Comparison of ENCODE assay signal across 11 mouse cellular contexts in the genomic region with DNA sequence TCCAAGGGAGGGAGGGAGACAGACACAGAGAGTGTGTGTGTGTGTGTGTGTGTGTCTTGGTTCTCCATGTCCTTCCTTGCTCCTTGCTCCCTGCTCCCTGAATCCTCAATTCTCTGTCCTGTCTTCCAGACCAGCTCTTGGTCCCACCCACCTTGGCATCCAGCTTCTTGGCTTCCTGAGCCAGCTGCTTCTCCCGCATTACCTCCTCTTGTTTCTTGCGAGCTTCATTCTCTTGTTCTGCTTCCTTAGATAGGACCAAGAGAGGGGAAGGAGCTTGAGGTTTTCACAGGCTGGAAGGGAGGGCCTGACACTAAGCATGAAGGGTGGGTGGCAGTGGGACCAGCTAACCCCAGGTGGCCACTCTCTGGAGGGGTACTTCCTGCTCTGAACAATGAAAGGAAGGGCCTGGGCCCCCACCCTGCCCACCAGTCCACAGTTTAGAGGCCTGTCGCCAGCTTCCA. TPM values are rescaled to one million over a fixed set of nuclear protein-coding genes. Genes with fewer than 3 reads are reported as not detected.
DNase-seq lines count a peak whose midpoint lies in the region; ATAC-seq and TF ChIP-seq lines count a peak whose summit lies in the region.
"Had no signal": no experiment of that assay in that cellular context is flagged by ENCODE, and none has a peak within 500 bp of the region (broad histone marks: within the 10 kb centered on the region; RNA-seq: fewer than 3 reads in every experiment).

No protein-coding gene starts in this region.

- no peak for TF ChIP-seq CTCF in cerebellum, adult 2 months (IDR thresholded peaks at IDR 0.05; ENCODE audit: borderline replicate concordance, insufficient read depth, low read depth, low read length)
- TF ChIP-seq CTCF in lung, adult 2 months (IDR thresholded peaks at IDR 0.05; ENCODE audit: insufficient read depth, low read length) = no peak
- no peak for TF ChIP-seq CTCF in stomach, postnatal 0 days (IDR thresholded peaks at IDR 0.05; ENCODE audit: low read depth)
- TF ChIP-seq CTCF in thymus, adult 2 months (IDR thresholded peaks at IDR 0.05; ENCODE audit: borderline replicate concordance, control insufficient read depth, extremely low read depth, insufficient read depth, low read length, poor library complexity) = no peak

- H3K4me2 ChIP-seq in stomach, postnatal 0 days (replicated peaks; ENCODE audit: low read depth) = no peak overlapping the region
- H3K4me2 ChIP-seq: midbrain, embryonic 11.5 days had no signal

- H3K4me3 ChIP-seq in cerebellum, adult 2 months (replicated peaks; ENCODE audit: insufficient read depth, low read depth, low read length) = no peak overlapping the region
- H3K4me3 ChIP-seq in lung, adult 2 months (replicated peaks; ENCODE audit: extremely low read depth, low read depth, low read length) = no peak overlapping the region
- no peak overlapping the region for H3K4me3 ChIP-seq in stomach, postnatal 0 days (ENCODE audit: low read depth, low read length)
- no peak overlapping the region for H3K4me3 ChIP-seq in thymus, adult 2 months (ENCODE audit: control insufficient read depth, insufficient read depth, low read length)

- TF ChIP-seq EP300 in stomach, postnatal 0 days (optimal IDR thresholded peaks at IDR 0.05) = no peak

- H3K4me1 ChIP-seq in cerebellum, adult 2 months (ENCODE audit: control insufficient read depth, insufficient read depth, low read length) = peaks cover 30% of the 10 kb centered on the region
- H3K4me1 ChIP-seq in lung, adult 2 months (ENCODE audit: control insufficient read depth, insufficient read depth, low read length) = peaks cover 38% of the 10 kb centered on the region
- H3K4me1 ChIP-seq in stomach, postnatal 0 days (replicated peaks; ENCODE audit: control insufficient read depth, insufficient read depth) = no peaks in the 10 kb centered on the region
- H3K4me1 ChIP-seq in thymus, adult 2 months (replicated peaks; ENCODE audit: control insufficient read depth, insufficient read depth, low read length) = no peaks in the 10 kb centered on the region

- no peak overlapping the region for H3K9ac ChIP-seq in stomach, postnatal 0 days (ENCODE audit: low read length)

- H3K9me3 ChIP-seq in stomach, postnatal 0 days (ENCODE audit: control insufficient read depth, low read length) = no peaks in the 10 kb centered on the region

- DNase-seq in cerebellum, adult 2 months = no peak
- no peak for DNase-seq in cerebellum, adult 9-11 months
- peak; percentile 44 to 57 for DNase-seq in lung, adult 18-20 months
- no peak for DNase-seq in lung, adult 2 months
- peak; percentile 69 for DNase-seq in kidney, postnatal 14 days
- DNase-seq in stomach, postnatal 0 days (ENCODE audit: low spot score) = no peak
- no peak for DNase-seq in natural killer cell, adult 2 months (ENCODE audit: low spot score in 2 of 2)
- DNase-seq in thymus, adult 2 months = no peak
- DNase-seq: embryo, embryonic 11 days; right cerebral cortex, postnatal 14 days had no signal

- peaks cover 38% of the 10 kb centered on the region for H3K36me3 ChIP-seq in stomach, postnatal 0 days (ENCODE audit: control insufficient read depth, insufficient read depth, low read length)
- peaks cover 43% of the 10 kb centered on the region for H3K36me3 ChIP-seq in thymus, adult 2 months (ENCODE audit: control insufficient read depth, insufficient read depth, low read length)

- no peak for TF ChIP-seq POLR2A in cerebellum, adult 2 months (IDR thresholded peaks at IDR 0.05; ENCODE audit: borderline replicate concordance, insufficient read depth, low read length)
- no peak for TF ChIP-seq POLR2A in lung, adult 2 months (IDR thresholded peaks at IDR 0.05; ENCODE audit: borderline replicate concordance, extremely low read depth, low read depth, low read length)
- no peak for TF ChIP-seq POLR2A in thymus, adult 2 months (IDR thresholded peaks at IDR 0.05; ENCODE audit: control insufficient read depth, extremely low read depth, insufficient read depth, low read length, poor library complexity)

- peak overlapping the region; percentile 91 for H3K27ac ChIP-seq in cerebellum, adult 2 months (ENCODE audit: insufficient read depth, low read length)
- H3K27ac ChIP-seq in stomach, postnatal 0 days (replicated peaks) = peak overlapping the region; percentile 61
- H3K27ac ChIP-seq in thymus, adult 2 months (ENCODE audit: control insufficient read depth, insufficient read depth, low read length) = no peak overlapping the region

- no peak for ATAC-seq in stomach, postnatal 0 days (ENCODE audit: low FRiP score, low TSS enrichment)

- 34% methylated on average over 3 of the region's 3 CpGs for WGBS in cerebellum, adult 2 months
- 36% methylated on average over 3 of the region's 3 CpGs for WGBS in lung, adult 2 months
- WGBS in stomach, postnatal 0 days = 45% methylated on average over 3 of the region's 3 CpGs
- WGBS in thymus, adult 2 months = 89% methylated on average over 3 of the region's 3 CpGs

- H3K27me3 ChIP-seq in cerebellum, adult 2 months (ENCODE audit: control insufficient read depth, insufficient read depth, low read length) = no peaks in the 10 kb centered on the region
- H3K27me3 ChIP-seq in stomach, postnatal 0 days (ENCODE audit: control insufficient read depth, insufficient read depth, low read length) = no peaks in the 10 kb centered on the region
- H3K27me3 ChIP-seq in thymus, adult 2 months (ENCODE audit: control insufficient read depth, insufficient read depth, low read length) = no peaks in the 10 kb centered on the region

RNA-seq across cellular contexts. Expression of gene Fam186b, which starts 23.8 kb away (rescaled TPM):
- polyA plus RNA-seq in cerebellum, adult 2 months (2012; rRNA removed) = 1.1 and 1.9 TPM in 2 replicates
- 0.05 TPM in 1 of 2 replicates, not detected in the other for polyA plus RNA-seq in lung, adult 2 months (2012; rRNA removed)
- 0.28 TPM in 1 of 2 replicates, not detected in the other for polyA plus RNA-seq in stomach, postnatal 0 days (2015; fragmentation: Nextera tagmentation; extraction: Ambion mirVana)
- 0.04 and 0.11 TPM in 2 replicates for polyA plus RNA-seq in thymus, adult 2 months (2012; rRNA removed)

RNA-seq across cellular contexts. Expression of gene Prpf40b, which starts 24.6 kb away (rescaled TPM):
- polyA plus RNA-seq in cerebellum, adult 2 months (2012; rRNA removed) = 141 and 152 TPM in 2 replicates
- 68.1 and 76.5 TPM in 2 replicates for polyA plus RNA-seq in lung, adult 2 months (2012; rRNA removed)
- polyA plus RNA-seq in stomach, postnatal 0 days (2015; fragmentation: Nextera tagmentation; extraction: Ambion mirVana) = 16.1 and 18.3 TPM in 2 replicates
- polyA plus RNA-seq in thymus, adult 2 months (2012; rRNA removed) = 29.3 and 37.0 TPM in 2 replicates

RNA-seq across cellular contexts. Expression of gene Fmnl3, which starts 50.8 kb away (rescaled TPM):
- 10.0 and 10.7 TPM in 2 replicates for polyA plus RNA-seq in cerebellum, adult 2 months (2012; rRNA removed)
- polyA plus RNA-seq in lung, adult 2 months (2012; rRNA removed) = 53.4 and 58.9 TPM in 2 replicates
- 8.0 and 8.6 TPM in 2 replicates for polyA plus RNA-seq in stomach, postnatal 0 days (2015; fragmentation: Nextera tagmentation; extraction: Ambion mirVana)
- polyA plus RNA-seq in thymus, adult 2 months (2012; rRNA removed) = 55.5 and 59.6 TPM in 2 replicates

Comparison
In these comparisons a context has a peak if more than half of its experiments do, and no peak if none do; other contexts are left out.
1. DNase-seq: peak in lung, adult 18-20 months (2 of 2) and kidney, postnatal 14 days (single experiment); none in cerebellum, adult 2 months (0 of 2), cerebellum, adult 9-11 months (single experiment), lung, adult 2 months (single experiment), stomach, postnatal 0 days (single experiment), natural killer cell, adult 2 months (0 of 2) and thymus, adult 2 months (single experiment).